Mouse (Mus musculus) intestine, embryonic 15.5 days (tissue): ENCODE measurements at regions not wholly inside any gene's neighbourhood (a gene's known extent, or its start where the extent isn't known, plus 50 kb on each side); places are given as distances from the start of the nearest gene placed in this dataset.

Source experiments
- ATAC-seq: fragments of 200-750 bp; cut with Nextera tagmentation; 2 replicates; pipeline ENCODE4 v1.8.0; 2017; ENCODE audit warnings: moderate TSS enrichment, moderate library complexity
- H3K27ac ChIP-seq: fragments of 300-500 bp; sonication (generic); 2 replicates; pipeline ENCODE4 v1.5.1; 2015; ENCODE audit warnings: mild to moderate bottlenecking, inconsistent platforms
- H3K27me3 ChIP-seq: fragments of 300-500 bp; sonication (generic); replicated peaks from 2 replicates; pipeline ENCODE4 v1.6.1; 2015; ENCODE audit warnings: inconsistent platforms
- H3K36me3 ChIP-seq: fragments of 300-500 bp; sonication (generic); 2 replicates; pipeline ENCODE4 v1.6.1; 2015; ENCODE audit warnings: inconsistent platforms
- H3K4me1 ChIP-seq: fragments of 300-500 bp; sonication (generic); replicated peaks from 2 replicates; pipeline ENCODE4 v1.6.1; 2015; ENCODE audit warnings: inconsistent platforms
- H3K4me2 ChIP-seq: fragments of 300-500 bp; sonication (generic); replicated peaks from 2 replicates; pipeline ENCODE4 v1.6.1; 2015; ENCODE audit warnings: mild to moderate bottlenecking, inconsistent platforms
- H3K4me3 ChIP-seq: fragments of 300-500 bp; sonication (generic); replicated peaks from 2 replicates; pipeline ENCODE4 v1.5.1; 2015; ENCODE audit warnings: inconsistent platforms
- H3K9ac ChIP-seq: fragments of 300-500 bp; sonication (generic); 2 replicates; pipeline ENCODE4 v1.6.1; 2015; ENCODE audit warnings: inconsistent platforms
- H3K9me3 ChIP-seq: fragments of 300-500 bp; sonication (generic); 2 replicates; pipeline ENCODE4 v1.6.1; 2016; ENCODE audit warnings: inconsistent platforms
- WGBS: fragments of 180-500 bp; shearing (Covaris S2); methylation state at CpG from one replicate; pipeline ENCODE4 v1.1.7; 2015; 5-methylcytosine and 5-hydroxymethylcytosine counted together

DNA sequence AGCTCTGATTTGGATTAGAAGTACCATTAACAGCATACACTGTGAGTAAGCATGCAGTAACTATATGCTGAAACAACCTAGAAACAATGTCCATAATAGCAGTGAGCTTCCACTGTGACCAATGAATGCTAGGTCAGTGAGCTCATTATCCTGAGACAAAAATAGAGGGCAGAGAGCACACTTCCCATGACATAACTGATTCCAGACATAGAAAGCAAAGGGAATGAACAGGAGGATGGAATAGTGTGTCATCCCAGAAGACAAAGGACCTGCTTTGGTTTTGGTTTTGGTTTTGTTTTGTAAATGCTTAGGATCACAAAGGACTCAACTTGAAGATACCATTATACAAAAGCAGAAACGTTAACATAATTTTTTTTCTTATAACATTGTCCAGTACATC is 150.8 kb upstream of the Nr3c2 start:
- no peaks in the 10 kb centered on the region for H3K4me1 ChIP-seq
- H3K4me3 ChIP-seq: no peak overlapping the region
- no peak overlapping the region for H3K4me2 ChIP-seq
- no peak overlapping the region for H3K9ac ChIP-seq
- ATAC-seq: no peak
- 67% methylated on average over 1 of the region's 1 CpGs for WGBS
- no peak overlapping the region for H3K27ac ChIP-seq
- no peaks in the 10 kb centered on the region for H3K36me3 ChIP-seq
- no peaks in the 10 kb centered on the region for H3K27me3 ChIP-seq
- no peaks in the 10 kb centered on the region for H3K9me3 ChIP-seq

DNA sequence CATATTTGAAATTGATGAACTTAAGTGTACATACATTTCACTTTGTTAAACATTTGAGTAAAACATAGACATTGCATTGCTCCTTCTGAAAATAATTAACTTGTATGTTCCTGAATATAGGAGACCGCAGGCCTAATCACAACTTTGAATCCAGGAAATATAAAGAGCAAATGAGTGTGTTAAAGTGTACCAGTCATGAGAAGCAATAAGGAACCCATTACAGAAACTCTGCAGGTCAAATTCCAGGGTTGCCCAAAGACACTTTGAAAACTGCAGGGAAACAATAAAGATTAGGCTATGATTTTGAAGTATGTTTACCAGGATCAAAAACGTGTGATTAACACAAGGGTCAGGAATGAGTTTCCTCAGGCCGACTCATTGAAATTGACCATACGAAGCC is 149.0 kb upstream of the Nr3c2 start:
- no peaks in the 10 kb centered on the region for H3K9me3 ChIP-seq
- no peak overlapping the region for H3K4me2 ChIP-seq
- H3K27me3 ChIP-seq: no peaks in the 10 kb centered on the region
- H3K27ac ChIP-seq: no peak overlapping the region
- H3K4me3 ChIP-seq: no peak overlapping the region
- H3K9ac ChIP-seq: no peak overlapping the region
- H3K4me1 ChIP-seq: no peaks in the 10 kb centered on the region
- no peaks in the 10 kb centered on the region for H3K36me3 ChIP-seq
- ATAC-seq: peak; percentile 92
- 54% methylated on average over 4 of the region's 4 CpGs for WGBS

DNA sequence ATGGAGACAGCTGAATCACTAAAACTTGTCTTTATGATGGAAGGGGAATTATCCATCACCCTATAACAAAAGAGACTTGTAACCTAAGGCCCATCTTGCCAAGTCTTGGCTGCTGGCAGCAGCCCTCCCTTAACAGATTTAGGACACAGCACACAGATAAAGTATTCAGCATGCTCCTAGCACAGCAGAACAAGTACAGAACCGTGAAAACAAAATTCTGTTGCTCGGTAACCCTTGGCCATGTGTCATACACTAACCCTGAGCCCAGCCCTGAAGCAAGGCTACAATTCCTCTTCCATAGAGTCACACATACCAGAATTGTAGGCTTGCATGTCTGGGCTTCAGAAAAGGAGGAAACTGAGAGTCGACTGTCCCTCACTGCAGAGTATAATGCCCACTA is 145.1 kb upstream of the Nr3c2 start:
- H3K27me3 ChIP-seq: no peaks in the 10 kb centered on the region
- H3K27ac ChIP-seq: no peak overlapping the region
- H3K36me3 ChIP-seq: no peaks in the 10 kb centered on the region
- ATAC-seq: no peak
- H3K4me3 ChIP-seq: no peak overlapping the region
- no peaks in the 10 kb centered on the region for H3K4me1 ChIP-seq
- no peak overlapping the region for H3K4me2 ChIP-seq
- H3K9ac ChIP-seq: no peak overlapping the region
- 76% methylated on average over 3 of the region's 3 CpGs for WGBS
- H3K9me3 ChIP-seq: no peaks in the 10 kb centered on the region

DNA sequence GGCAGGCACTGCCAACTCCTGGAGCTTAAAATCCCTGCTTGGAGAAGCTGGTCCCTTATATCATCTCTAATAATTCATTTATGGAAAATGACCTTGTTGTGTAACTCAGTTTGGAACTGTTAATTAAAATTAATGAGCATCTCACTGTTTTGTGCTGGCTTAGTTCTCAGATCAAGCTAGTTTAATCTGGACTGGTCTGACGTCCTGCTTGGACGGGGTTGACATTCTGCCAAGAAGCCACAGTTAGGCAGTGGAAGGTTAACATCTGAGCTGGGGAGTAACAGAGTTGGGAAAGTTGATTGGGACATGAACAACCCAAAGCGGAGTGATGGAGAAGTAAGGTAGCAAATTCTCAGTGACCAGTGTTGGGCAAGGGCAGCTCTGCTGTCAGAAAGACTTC is 135.0 kb upstream of the Nr3c2 start:
- Histone ChIP-seq H3K36me3 (no peaks in the 10 kb centered on the region), H3K9ac (no peak overlapping the region), H3K4me2 (no peak overlapping the region), H3K9me3 (no peaks in the 10 kb centered on the region), H3K27me3 (no peaks in the 10 kb centered on the region), H3K4me1 (no peaks in the 10 kb centered on the region), H3K27ac (no peak overlapping the region), H3K4me3 (no peak overlapping the region)
- no peak for ATAC-seq
- 74% methylated on average over 3 of the region's 3 CpGs for WGBS

DNA sequence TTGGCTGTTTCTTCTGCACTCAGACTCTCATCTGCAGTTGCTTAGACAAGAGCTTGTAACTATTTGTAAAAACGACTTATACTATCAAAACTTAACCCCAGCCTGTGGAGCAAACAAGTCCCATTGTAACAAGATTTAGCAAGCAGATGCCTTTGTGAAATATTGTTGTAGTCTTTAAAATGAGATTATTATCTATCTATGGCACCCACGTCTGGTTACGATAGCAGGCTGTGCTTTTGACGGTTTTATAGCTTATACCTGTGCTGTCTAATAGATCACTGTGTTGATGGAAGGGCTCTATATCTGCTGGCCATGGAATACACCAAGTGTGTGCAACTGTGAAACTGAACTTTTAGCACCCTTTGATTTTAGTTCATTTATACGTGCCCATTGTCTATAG is 130.9 kb upstream of the Nr3c2 start:
- Histone ChIP-seq H3K27me3 (no peaks in the 10 kb centered on the region), H3K9ac (no peak overlapping the region), H3K9me3 (no peaks in the 10 kb centered on the region), H3K4me2 (no peak overlapping the region), H3K36me3 (no peaks in the 10 kb centered on the region), H3K27ac (no peak overlapping the region), H3K4me1 (no peaks in the 10 kb centered on the region), H3K4me3 (no peak overlapping the region)
- ATAC-seq: no peak
- WGBS: 65% methylated on average over 5 of the region's 5 CpGs

DNA sequence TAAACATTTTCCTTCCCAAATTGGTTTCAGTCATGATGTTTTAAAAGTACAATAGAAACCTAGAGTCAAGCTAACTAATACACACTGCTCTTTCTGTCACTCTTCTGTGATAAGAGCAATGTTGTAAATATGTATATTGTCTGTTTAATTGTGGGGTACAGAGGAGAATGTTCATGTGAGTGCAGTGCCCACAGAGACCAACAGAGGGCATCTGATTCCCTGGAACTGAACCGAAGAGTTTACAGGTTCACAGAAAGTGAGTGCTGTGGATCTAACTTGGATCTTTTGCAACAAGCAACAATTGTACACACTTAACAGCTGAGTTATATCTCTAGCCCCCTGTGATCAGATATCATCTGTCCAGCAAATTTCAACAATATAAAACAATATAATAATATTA is 111.5 kb upstream of the Nr3c2 start:
- Histone ChIP-seq H3K4me2 (no peak overlapping the region), H3K4me3 (no peak overlapping the region), H3K27ac (no peak overlapping the region), H3K9me3 (no peaks in the 10 kb centered on the region), H3K36me3 (no peaks in the 10 kb centered on the region), H3K27me3 (no peaks in the 10 kb centered on the region), H3K4me1 (no peaks in the 10 kb centered on the region), H3K9ac (no peak overlapping the region)
- no peak for ATAC-seq
- WGBS: 83% methylated on average over 1 of the region's 1 CpGs

DNA sequence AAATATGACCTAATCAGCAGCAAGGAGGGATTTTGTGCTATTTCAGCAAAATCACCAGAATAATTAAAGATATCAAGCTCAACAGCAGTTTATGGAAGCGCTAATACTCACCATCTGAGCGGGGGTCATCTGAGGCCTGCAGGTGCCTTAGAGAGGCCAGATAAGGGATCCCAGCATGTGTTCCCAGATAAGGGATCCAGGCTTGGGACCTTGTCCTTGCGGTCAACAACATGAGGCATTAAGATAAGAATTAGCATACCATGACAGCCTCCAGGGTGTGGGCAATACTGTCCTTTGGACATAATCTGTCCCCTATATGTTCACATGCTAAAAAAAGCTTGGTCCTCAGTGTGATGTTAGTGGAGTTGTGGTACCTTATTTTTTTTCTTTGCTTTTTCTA is 105.4 kb upstream of the Nr3c2 start:
- no peaks in the 10 kb centered on the region for H3K4me1 ChIP-seq
- ATAC-seq: peak; percentile 74
- no peak overlapping the region for H3K4me3 ChIP-seq
- no peak overlapping the region for H3K4me2 ChIP-seq
- no peak overlapping the region for H3K27ac ChIP-seq
- H3K27me3 ChIP-seq: no peaks in the 10 kb centered on the region
- no peak overlapping the region for H3K9ac ChIP-seq
- H3K36me3 ChIP-seq: no peaks in the 10 kb centered on the region
- 78% methylated on average over 3 of the region's 3 CpGs for WGBS
- H3K9me3 ChIP-seq: no peaks in the 10 kb centered on the region

DNA sequence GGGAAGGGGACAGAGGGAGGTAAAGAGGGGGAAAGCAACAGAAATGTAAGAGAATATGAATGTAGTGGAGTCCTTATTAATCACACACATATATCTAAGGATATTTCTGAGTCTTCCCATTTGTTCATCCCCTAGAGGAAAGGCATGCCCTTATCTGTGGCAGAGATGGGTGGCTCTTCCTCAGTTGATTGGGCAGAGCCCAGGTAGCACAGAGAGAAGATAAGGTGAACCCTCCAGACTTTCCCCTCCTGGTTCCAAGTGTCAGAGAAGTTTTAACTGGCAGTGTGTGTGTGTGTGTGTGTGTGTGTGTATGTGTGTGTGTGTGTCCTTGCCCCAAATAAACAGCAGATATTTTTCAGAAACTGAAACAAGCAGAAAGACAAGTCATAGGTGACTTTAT is 99.2 kb upstream of the Nr3c2 start:
- no peak overlapping the region for H3K9ac ChIP-seq

DNA sequence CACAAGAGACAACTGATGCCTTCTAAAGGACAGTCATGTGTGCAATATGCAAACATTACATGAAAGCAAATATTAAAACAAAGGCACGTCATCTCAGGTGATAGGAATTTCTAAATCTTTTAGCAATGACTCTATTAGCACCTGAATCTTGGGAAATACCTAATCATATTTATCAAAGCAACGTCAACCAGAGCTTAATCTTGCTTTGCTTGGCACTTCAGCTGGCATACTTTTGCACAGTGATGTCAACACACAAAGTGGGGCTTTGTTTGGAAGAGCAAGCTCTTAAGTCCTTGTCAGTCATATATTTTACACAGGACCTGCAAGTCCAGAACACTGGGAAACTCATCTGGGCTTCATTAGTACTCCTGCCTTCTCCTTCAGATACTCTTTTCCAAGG is 75.8 kb upstream of the Nr3c2 start:
- H3K27ac ChIP-seq: no peak overlapping the region
- WGBS: 67% methylated on average over 2 of the region's 2 CpGs
- no peaks in the 10 kb centered on the region for H3K9me3 ChIP-seq
- ATAC-seq: no peak
- H3K4me3 ChIP-seq: no peak overlapping the region
- H3K36me3 ChIP-seq: no peaks in the 10 kb centered on the region
- H3K9ac ChIP-seq: no peak overlapping the region
- no peak overlapping the region for H3K4me2 ChIP-seq
- no peaks in the 10 kb centered on the region for H3K4me1 ChIP-seq
- no peaks in the 10 kb centered on the region for H3K27me3 ChIP-seq

More for the DNA sequence above, 99.2 kb upstream of the Nr3c2 start:
- Histone ChIP-seq H3K36me3 (no peaks in the 10 kb centered on the region), H3K9me3 (no peaks in the 10 kb centered on the region), H3K4me2 (no peak overlapping the region), H3K27me3 (no peaks in the 10 kb centered on the region), H3K4me3 (no peak overlapping the region), H3K4me1 (no peaks in the 10 kb centered on the region), H3K27ac (no peak overlapping the region)
- ATAC-seq: no peak
